Mouse (Mus musculus): Measurements from ENCODE around the gene Actr8. TPM values are rescaled to one million over a fixed set of nuclear protein-coding genes. Genes with fewer than 3 reads are reported as not detected.
A peak's percentile ranks its signal among the peaks of the same experiment; 100 is the strongest.

The Actr8 gene
- 45.4 and 50.1 TPM in 2 replicates for polyA plus RNA-seq (2014; fragmentation: Nextera tagmentation; extraction: Ambion mirVana)

- peak; percentile 97 for ATAC-seq (replicated peaks; ENCODE audit: insufficient number of reproducible peaks, low FRiP score, low TSS enrichment)
- no peaks in the 10 kb centered on the region for H3K9me3 ChIP-seq (replicated peaks; ENCODE audit: control insufficient read depth, low read length)
- H3K4me3 ChIP-seq (ENCODE audit: low read depth, low read length) = peak within 1 kb of the TSS; percentile 81
- peak within 1 kb of the TSS; percentile 90 for H3K27ac ChIP-seq (ENCODE audit: low read depth, low read length)
- peak within 1 kb of the TSS; percentile 94 for H3K9ac ChIP-seq (ENCODE audit: low read depth, low read length)
- H3K36me3 ChIP-seq (ENCODE audit: control insufficient read depth, insufficient read depth, low read length) = peaks cover 41% of the 10 kb centered on the region
- H3K27me3 ChIP-seq (ENCODE audit: control insufficient read depth, insufficient read depth, low read length) = no peaks in the 10 kb centered on the region
- peak within 1 kb of the TSS; percentile 83 for H3K4me2 ChIP-seq
- 0 out of 2 replicates have a peak, but pooled peaks cover 2% of the 10 kb centered on the region for H3K4me1 ChIP-seq (ENCODE audit: control insufficient read depth, insufficient read depth, low read length)
- WGBS (ENCODE audit: insufficient replicate concordance) = 2% methylated on average over 44 of the region's 44 CpGs
Observed at GRCm38 (mm10) chr14:29978254-29979204, at the start of gene Actr8. Gene Actr8, plus strand, starts transcription at chr14:29978337.

- Histone ChIP-seq H3K4me1 (ENCODE audit: control insufficient read depth, insufficient read depth, low read length) (no peaks in the 10 kb centered on the region), H3K27me3 (ENCODE audit: control insufficient read depth, insufficient read depth, low read length) (no peaks in the 10 kb centered on the region), H3K27ac (ENCODE audit: low read depth, low read length) (no peak overlapping the region), H3K36me3 (ENCODE audit: control insufficient read depth, insufficient read depth, low read length) (no peaks in the 10 kb centered on the region), H3K9ac (ENCODE audit: low read depth, low read length) (no peak overlapping the region), H3K4me2 (no peak overlapping the region), H3K4me3 (ENCODE audit: low read depth, low read length) (no peak overlapping the region), H3K9me3 (replicated peaks; ENCODE audit: control insufficient read depth, low read length) (no peaks in the 10 kb centered on the region)
- WGBS (ENCODE audit: insufficient replicate concordance) = 63% methylated on average over 4 of the region's 4 CpGs
- no peak for ATAC-seq (replicated peaks; ENCODE audit: insufficient number of reproducible peaks, low FRiP score, low TSS enrichment)
Observed at GRCm38 (mm10) chr14:29928966-29929365, 49.2 kb upstream of the Actr8 start.

- peaks cover 3% of the 10 kb centered on the region; the same call in 1 of the 2 replicates for H3K4me1 ChIP-seq (ENCODE audit: control insufficient read depth, insufficient read depth, low read length)
- H3K4me3 ChIP-seq (ENCODE audit: low read depth, low read length) = no peak overlapping the region
- 0 out of 2 replicates have a peak, but pooled peaks cover 3% of the 10 kb centered on the region for H3K27me3 ChIP-seq (ENCODE audit: control insufficient read depth, insufficient read depth, low read length)
- no peak for ATAC-seq (replicated peaks; ENCODE audit: insufficient number of reproducible peaks, low FRiP score, low TSS enrichment)
- H3K36me3 ChIP-seq (ENCODE audit: control insufficient read depth, insufficient read depth, low read length) = no peaks in the 10 kb centered on the region
- no peak overlapping the region for H3K9ac ChIP-seq (ENCODE audit: low read depth, low read length)
- no peak overlapping the region for H3K27ac ChIP-seq (ENCODE audit: low read depth, low read length)
- WGBS (ENCODE audit: insufficient replicate concordance) = 78% methylated on average over 5 of the region's 5 CpGs
- no peaks in the 10 kb centered on the region for H3K9me3 ChIP-seq (replicated peaks; ENCODE audit: control insufficient read depth, low read length)
- no peak overlapping the region for H3K4me2 ChIP-seq
Observed at GRCm38 (mm10) chr14:29935516-29935915, 42.6 kb upstream of the Actr8 start.

GRCm38 (mm10) chr14:29937466-29937865, 40.7 kb upstream of the Actr8 start:
- Histone ChIP-seq H3K36me3 (ENCODE audit: control insufficient read depth, insufficient read depth, low read length) (no peaks in the 10 kb centered on the region), H3K4me1 (ENCODE audit: control insufficient read depth, insufficient read depth, low read length) (peaks cover 3% of the 10 kb centered on the region; the same call in 1 of the 2 replicates), H3K9ac (ENCODE audit: low read depth, low read length) (no peak overlapping the region), H3K9me3 (replicated peaks; ENCODE audit: control insufficient read depth, low read length) (no peaks in the 10 kb centered on the region), H3K4me2 (no peak overlapping the region), H3K27me3 (ENCODE audit: control insufficient read depth, insufficient read depth, low read length) (peaks cover 7% of the 10 kb centered on the region), H3K27ac (ENCODE audit: low read depth, low read length) (no peak overlapping the region), H3K4me3 (ENCODE audit: low read depth, low read length) (no peak overlapping the region)
- no peak for ATAC-seq (replicated peaks; ENCODE audit: insufficient number of reproducible peaks, low FRiP score, low TSS enrichment)
- WGBS (ENCODE audit: insufficient replicate concordance) = 88% methylated on average over 15 of the region's 15 CpGs

- H3K4me3 ChIP-seq (ENCODE audit: low read depth, low read length) = no peak overlapping the region
- ATAC-seq (replicated peaks; ENCODE audit: insufficient number of reproducible peaks, low FRiP score, low TSS enrichment) = no peak
- H3K9me3 ChIP-seq (replicated peaks; ENCODE audit: control insufficient read depth, low read length) = no peaks in the 10 kb centered on the region
- no peaks in the 10 kb centered on the region for H3K36me3 ChIP-seq (ENCODE audit: control insufficient read depth, insufficient read depth, low read length)
- peak overlapping the region; percentile 41 for H3K4me2 ChIP-seq
- WGBS (ENCODE audit: insufficient replicate concordance) = 35% methylated on average over 20 of the region's 20 CpGs
- H3K4me1 ChIP-seq (ENCODE audit: control insufficient read depth, insufficient read depth, low read length) = peaks cover 3% of the 10 kb centered on the region; the same call in 1 of the 2 replicates
- peaks cover 7% of the 10 kb centered on the region for H3K27me3 ChIP-seq (ENCODE audit: control insufficient read depth, insufficient read depth, low read length)
- H3K9ac ChIP-seq (ENCODE audit: low read depth, low read length) = no peak overlapping the region
- H3K27ac ChIP-seq (ENCODE audit: low read depth, low read length) = no peak overlapping the region
Observed at GRCm38 (mm10) chr14:29939600-29940312, 38.4 kb upstream of the Actr8 start.

GRCm38 (mm10) chr14:29940313-29940812, 37.8 kb upstream of the Actr8 start:
- H3K9ac ChIP-seq (ENCODE audit: low read depth, low read length) = no peak overlapping the region
- peaks cover 3% of the 10 kb centered on the region; the same call in 1 of the 2 replicates for H3K4me1 ChIP-seq (ENCODE audit: control insufficient read depth, insufficient read depth, low read length)
- peaks cover 4% of the 10 kb centered on the region for H3K27me3 ChIP-seq (ENCODE audit: control insufficient read depth, insufficient read depth, low read length)
- no peaks in the 10 kb centered on the region for H3K36me3 ChIP-seq (ENCODE audit: control insufficient read depth, insufficient read depth, low read length)
- no peaks in the 10 kb centered on the region for H3K9me3 ChIP-seq (replicated peaks; ENCODE audit: control insufficient read depth, low read length)
- H3K4me2 ChIP-seq = peak overlapping the region; percentile 41; the same call in 1 of the 2 replicates
- H3K4me3 ChIP-seq (ENCODE audit: low read depth, low read length) = no peak overlapping the region
- 8% methylated on average over 10 of the region's 10 CpGs for WGBS (ENCODE audit: insufficient replicate concordance)
- ATAC-seq (replicated peaks; ENCODE audit: insufficient number of reproducible peaks, low FRiP score, low TSS enrichment) = no peak
- no peak overlapping the region for H3K27ac ChIP-seq (ENCODE audit: low read depth, low read length)

- 11% methylated on average over 2 of the region's 2 CpGs for whole genome bisulfite sequencing (ENCODE audit: insufficient replicate concordance)
- H3K9ac ChIP-seq (ENCODE audit: low read depth, low read length) = no peak overlapping the region
- H3K4me2 ChIP-seq = no peak overlapping the region
- no peaks in the 10 kb centered on the region for H3K9me3 ChIP-seq (replicated peaks; ENCODE audit: control insufficient read depth, low read length)
- peaks cover 4% of the 10 kb centered on the region for H3K27me3 ChIP-seq (ENCODE audit: control insufficient read depth, insufficient read depth, low read length)
- no peak overlapping the region for H3K4me3 ChIP-seq (ENCODE audit: low read depth, low read length)
- peaks cover 3% of the 10 kb centered on the region; the same call in 1 of the 2 replicates for H3K4me1 ChIP-seq (ENCODE audit: control insufficient read depth, insufficient read depth, low read length)
- no peak for ATAC-seq (replicated peaks; ENCODE audit: insufficient number of reproducible peaks, low FRiP score, low TSS enrichment)
- H3K27ac ChIP-seq (ENCODE audit: low read depth, low read length) = no peak overlapping the region
- no peaks in the 10 kb centered on the region for H3K36me3 ChIP-seq (ENCODE audit: control insufficient read depth, insufficient read depth, low read length)
Observed at GRCm38 (mm10) chr14:29940877-29941276, 37.3 kb upstream of the Actr8 start.

- 55% methylated on average over 5 of the region's 5 CpGs for WGBS (ENCODE audit: insufficient replicate concordance)
Observed at GRCm38 (mm10) chr14:29946761-29947309, 31.3 kb upstream of the Actr8 start.

More at GRCm38 (mm10) chr14:29946761-29947309, 31.3 kb upstream of the Actr8 start:
- ATAC-seq (replicated peaks; ENCODE audit: insufficient number of reproducible peaks, low FRiP score, low TSS enrichment) = no peak
- Histone ChIP-seq H3K36me3 (ENCODE audit: control insufficient read depth, insufficient read depth, low read length) (no peaks in the 10 kb centered on the region), H3K27me3 (ENCODE audit: control insufficient read depth, insufficient read depth, low read length) (peaks cover under 1% of the 10 kb centered on the region), H3K4me3 (ENCODE audit: low read depth, low read length) (no peak overlapping the region), H3K9ac (ENCODE audit: low read depth, low read length) (no peak overlapping the region), H3K27ac (ENCODE audit: low read depth, low read length) (no peak overlapping the region), H3K4me1 (ENCODE audit: control insufficient read depth, insufficient read depth, low read length) (no peaks in the 10 kb centered on the region), H3K4me2 (no peak overlapping the region), H3K9me3 (replicated peaks; ENCODE audit: control insufficient read depth, low read length) (no peaks in the 10 kb centered on the region)
